Mouse (Mus musculus) neural tube, embryonic 11.5 days (tissue): ENCODE results near the gene Kcnma1. TPM values are rescaled to one million over a fixed set of nuclear protein-coding genes. Genes with fewer than 3 reads are reported as not detected.

Experiments used
- ATAC-seq: fragments of 200-750 bp; cut with Nextera tagmentation; 2 replicates; pipeline ENCODE4 v1.8.0; 2017; ENCODE audit warnings: moderate number of reproducible peaks, mild to moderate bottlenecking, moderate TSS enrichment, moderate library complexity; ENCODE audit not compliant: insufficient read depth, low FRiP score, low TSS enrichment
- DNase-seq: peaks from one replicate; pipeline ENCODE4 v3.0.0-alpha.2; 2015; ENCODE audit warnings: low spot score
- H3K27ac ChIP-seq: fragments of 300-500 bp; sonication (generic); 2 replicates; pipeline ENCODE4 v1.5.1; 2014; ENCODE audit warnings: low read depth, mild to moderate bottlenecking, low read length
- H3K27me3 ChIP-seq: fragments of 300-500 bp; sonication (generic); 2 replicates; pipeline ENCODE4 v1.6.1; 2014; ENCODE audit warnings: mild to moderate bottlenecking, low read length, mixed read lengths; ENCODE audit not compliant: control insufficient read depth, insufficient read depth
- H3K36me3 ChIP-seq: fragments of 300-500 bp; sonication (generic); 2 replicates; pipeline ENCODE4 v1.6.1; 2014; ENCODE audit warnings: mild to moderate bottlenecking, low read length, moderate library complexity, mixed read lengths; ENCODE audit not compliant: control insufficient read depth, insufficient read depth
- H3K4me1 ChIP-seq: fragments of 300-500 bp; sonication (generic); 2 replicates; pipeline ENCODE4 v1.6.1; 2014; ENCODE audit warnings: low read length, mixed read lengths; ENCODE audit not compliant: control insufficient read depth, insufficient read depth
- H3K4me2 ChIP-seq: fragments of 300-500 bp; sonication (generic); 2 replicates; pipeline ENCODE4 v1.6.1; 2014; ENCODE audit warnings: low read depth, mild to moderate bottlenecking, moderate library complexity
- H3K4me3 ChIP-seq: fragments of 300-500 bp; sonication (generic); 2 replicates; pipeline ENCODE4 v1.5.1; 2014; ENCODE audit warnings: low read depth, low read length
- H3K9ac ChIP-seq: fragments of 300-500 bp; sonication (generic); 2 replicates; pipeline ENCODE4 v1.6.1; 2014; ENCODE audit warnings: mild to moderate bottlenecking, low read length
- H3K9me3 ChIP-seq: fragments of 300-500 bp; sonication (generic); 2 replicates; pipeline ENCODE4 v1.6.1; 2016; ENCODE audit warnings: low read length; ENCODE audit not compliant: control insufficient read depth
- WGBS: fragments of 180-500 bp; shearing (Covaris S2); extraction: QIAGEN DNeasy Blood & Tissue Kit; methylation state at CpG from one replicate; pipeline ENCODE4 v1.1.7; 2014; 5-methylcytosine and 5-hydroxymethylcytosine counted together
- polyA plus RNA-seq: library from polyadenylated mRNA; unstranded; fragments of >200 nt; fragmentation: Nextera tagmentation; extraction: Ambion mirVana; gene quantifications from 2 replicates; pipeline ENCODE4 v1.2.1, GENCODE M21; 2014

The Kcnma1 gene
- polyA plus RNA-seq, 1 experiment from 2014 or later = 2.7 TPM

DNA sequence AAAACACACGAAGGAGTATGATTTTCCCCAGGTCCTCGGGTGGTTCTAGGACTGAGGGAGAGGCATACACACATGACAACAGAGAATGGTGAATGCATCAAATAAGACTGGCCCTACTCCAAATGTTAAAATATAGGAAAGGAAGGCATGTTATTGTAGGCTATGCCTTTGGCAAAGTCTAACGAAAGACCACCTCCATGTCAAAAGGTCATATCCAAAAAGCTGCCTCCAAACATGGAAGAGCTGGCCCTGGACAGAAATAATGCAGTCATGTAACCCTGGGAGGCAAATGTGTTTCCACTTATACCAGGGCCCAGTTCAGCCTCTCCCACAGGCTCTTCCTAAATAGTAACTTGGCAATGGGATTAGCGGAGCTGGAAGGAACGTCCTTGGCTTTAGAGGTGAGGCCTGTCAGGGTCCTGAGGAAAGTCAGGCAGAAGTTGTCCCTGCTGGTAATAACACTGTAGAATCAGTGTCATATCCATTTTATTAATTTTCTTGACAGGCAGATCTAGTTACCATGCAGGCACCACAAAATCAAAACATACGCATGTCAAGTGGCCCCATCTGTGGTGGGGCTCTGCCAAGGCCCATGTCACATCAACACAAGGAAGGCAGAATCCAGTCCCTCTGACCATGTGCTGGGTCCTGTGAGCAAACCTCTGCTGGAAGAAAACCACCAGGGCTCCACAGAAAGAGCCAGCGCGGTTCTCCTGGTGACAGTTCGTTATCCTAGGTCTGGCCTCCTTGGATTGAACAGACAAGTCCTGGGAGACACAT is 521.5 kb downstream of the Kcnma1 start:
- Histone ChIP-seq H3K4me3 (no peak overlapping the region), H3K4me2 (no peak overlapping the region), H3K9ac (no peak overlapping the region), H3K27me3 (no peaks in the 10 kb centered on the region), H3K36me3 (no peaks in the 10 kb centered on the region), H3K27ac (no peak overlapping the region), H3K4me1 (no peaks in the 10 kb centered on the region), H3K9me3 (no peaks in the 10 kb centered on the region)
- no peak for ATAC-seq
- no peak for DNase-seq
- 93% methylated on average over 9 of the region's 9 CpGs for WGBS

DNA sequence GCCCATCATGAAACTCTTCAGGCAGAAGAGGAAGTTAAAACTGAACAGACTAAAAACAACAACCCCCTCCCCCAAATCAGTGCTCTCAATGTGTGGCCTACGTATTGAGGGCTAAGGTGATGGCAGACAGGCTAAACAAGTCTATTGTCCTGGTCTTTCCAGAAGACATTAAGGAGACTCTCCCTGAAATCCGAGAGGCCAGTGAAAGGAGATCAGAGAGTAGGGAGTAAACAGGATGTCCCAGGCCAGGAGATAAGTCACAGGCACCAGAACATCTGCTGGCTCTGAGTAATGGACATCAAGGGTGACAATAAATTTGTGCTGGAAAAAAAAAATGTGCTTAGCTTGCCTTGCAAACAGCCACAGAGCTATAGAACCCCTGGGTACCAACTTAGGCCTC is 522.9 kb downstream of the Kcnma1 start:
- Histone ChIP-seq H3K27me3 (no peaks in the 10 kb centered on the region), H3K27ac (no peak overlapping the region), H3K36me3 (no peaks in the 10 kb centered on the region), H3K4me3 (no peak overlapping the region), H3K4me1 (no peaks in the 10 kb centered on the region), H3K9me3 (no peaks in the 10 kb centered on the region), H3K9ac (no peak overlapping the region), H3K4me2 (no peak overlapping the region)
- DNase-seq (no peak), ATAC-seq (no peak)
- WGBS = 36% methylated on average over 2 of the region's 2 CpGs

DNA sequence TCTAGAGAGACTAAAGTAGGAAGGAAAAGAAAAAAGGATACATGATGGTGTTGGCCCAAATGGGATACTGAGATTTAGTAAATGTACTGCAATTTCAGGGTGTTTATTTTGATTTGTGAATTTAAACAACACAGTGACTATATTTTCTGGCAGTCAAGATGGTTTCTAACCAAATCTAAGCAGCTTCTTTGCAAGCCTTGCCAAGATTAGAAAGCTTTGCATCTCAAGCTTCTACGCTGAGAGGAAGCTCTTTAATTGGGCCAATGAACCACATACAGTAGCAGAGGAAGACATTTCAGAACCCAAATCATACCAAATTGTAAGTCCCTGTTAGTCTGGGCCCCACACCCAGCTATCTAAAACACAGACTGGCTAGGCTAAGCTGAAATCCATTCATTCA is 527.6 kb downstream of the Kcnma1 start:
- H3K4me3 ChIP-seq = no peak overlapping the region
- H3K27me3 ChIP-seq = no peaks in the 10 kb centered on the region
- no peak overlapping the region for H3K27ac ChIP-seq
- ATAC-seq (no peak), DNase-seq (no peak)
- no peaks in the 10 kb centered on the region for H3K36me3 ChIP-seq
- H3K9me3 ChIP-seq = no peaks in the 10 kb centered on the region
- WGBS = 94% methylated on average over 1 of the region's 1 CpGs
- H3K4me1 ChIP-seq = no peaks in the 10 kb centered on the region
- H3K9ac ChIP-seq = no peak overlapping the region
- no peak overlapping the region for H3K4me2 ChIP-seq

DNA sequence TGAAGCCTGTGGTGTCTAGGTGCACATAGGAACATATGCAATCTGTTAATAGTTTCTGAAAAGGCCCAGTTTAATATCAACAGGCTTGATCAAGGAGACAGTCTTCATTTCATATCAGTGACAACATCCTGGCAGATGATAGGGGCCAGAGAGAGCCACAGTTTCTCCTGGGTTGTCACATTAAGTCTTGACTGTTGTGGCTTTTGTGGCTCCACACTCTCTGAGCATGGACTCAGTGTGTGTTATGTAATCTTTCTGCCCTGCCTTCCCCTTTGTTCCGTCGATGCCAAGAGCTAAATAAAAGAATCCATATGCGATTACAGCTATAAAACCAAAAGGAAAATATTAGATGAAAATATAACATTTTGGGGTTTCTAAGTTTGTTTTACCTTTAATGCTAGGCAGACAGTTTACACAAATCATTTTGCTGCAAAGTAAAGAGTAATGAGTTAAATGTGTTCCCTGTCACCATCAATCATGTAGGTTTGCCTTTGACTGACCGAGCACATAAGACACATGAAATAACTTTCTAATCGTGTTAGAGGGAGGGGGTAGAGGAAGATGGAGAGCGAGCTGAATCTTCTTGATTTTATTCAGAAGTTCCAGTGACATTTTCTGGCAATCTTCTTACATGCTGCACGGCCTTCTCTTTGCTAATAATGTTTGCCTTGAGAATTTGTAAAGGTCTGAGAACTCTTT is 528.3 kb downstream of the Kcnma1 start:
- no peaks in the 10 kb centered on the region for H3K9me3 ChIP-seq
- H3K4me2 ChIP-seq = no peak overlapping the region
- H3K36me3 ChIP-seq = no peaks in the 10 kb centered on the region
- ATAC-seq (no peak), DNase-seq (no peak)
- 80% methylated on average over 7 of the region's 7 CpGs for WGBS
- no peak overlapping the region for H3K9ac ChIP-seq
- no peak overlapping the region for H3K4me3 ChIP-seq
- H3K27ac ChIP-seq = no peak overlapping the region
- no peaks in the 10 kb centered on the region for H3K27me3 ChIP-seq
- no peaks in the 10 kb centered on the region for H3K4me1 ChIP-seq

DNA sequence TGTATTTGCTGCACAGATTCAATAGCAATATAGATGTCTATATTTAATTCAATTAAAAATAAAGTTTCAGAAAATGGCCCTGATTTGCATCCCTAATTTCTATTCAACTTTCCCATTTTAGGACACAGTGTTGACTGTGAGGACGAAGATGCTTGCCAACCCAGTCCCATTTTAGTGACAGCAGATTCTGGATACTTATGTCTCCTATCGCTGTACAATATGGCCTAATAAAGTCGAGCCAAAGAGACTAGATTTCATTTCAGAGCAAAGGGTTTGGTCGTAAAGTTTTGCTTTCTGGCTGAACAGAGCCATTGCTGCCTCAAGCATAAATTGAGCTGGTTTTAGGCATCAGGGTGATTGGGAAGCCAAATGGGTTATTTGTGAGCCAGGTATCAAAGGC is 539.2 kb downstream of the Kcnma1 start:
- Histone ChIP-seq H3K9me3 (no peaks in the 10 kb centered on the region), H3K36me3 (no peaks in the 10 kb centered on the region), H3K27ac (no peak overlapping the region), H3K4me2 (no peak overlapping the region), H3K27me3 (no peaks in the 10 kb centered on the region), H3K9ac (no peak overlapping the region), H3K4me1 (no peaks in the 10 kb centered on the region), H3K4me3 (no peak overlapping the region)
- no peak for ATAC-seq
- WGBS = 88% methylated on average over 4 of the region's 4 CpGs
- no peak for DNase-seq

DNA sequence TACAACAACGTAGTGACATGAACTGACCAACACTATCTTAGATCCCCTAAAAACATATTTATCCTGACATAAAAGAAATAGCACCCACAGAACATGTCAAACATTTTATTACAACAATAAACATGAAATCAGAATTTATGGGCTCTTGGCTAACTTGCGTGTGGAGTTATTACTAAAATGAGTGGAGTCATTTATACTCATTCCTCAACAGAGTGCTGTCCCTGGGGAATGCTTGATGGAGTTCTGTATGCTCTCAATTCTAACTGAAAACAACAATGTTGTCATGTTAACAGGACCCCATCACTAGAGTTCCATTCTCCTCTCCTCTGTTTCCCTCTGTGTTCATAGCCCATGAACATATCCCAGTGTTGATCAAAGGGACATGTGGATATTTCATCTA is 544.2 kb downstream of the Kcnma1 start:
- H3K27ac ChIP-seq = no peak overlapping the region
- H3K4me3 ChIP-seq = no peak overlapping the region
- no peak for ATAC-seq
- no peak for DNase-seq
- H3K9me3 ChIP-seq = no peaks in the 10 kb centered on the region
- H3K36me3 ChIP-seq = no peaks in the 10 kb centered on the region
- no peaks in the 10 kb centered on the region for H3K27me3 ChIP-seq
- no peak overlapping the region for H3K4me2 ChIP-seq
- H3K4me1 ChIP-seq = no peaks in the 10 kb centered on the region
- 86% methylated on average over 2 of the region's 2 CpGs for WGBS
- no peak overlapping the region for H3K9ac ChIP-seq

DNA sequence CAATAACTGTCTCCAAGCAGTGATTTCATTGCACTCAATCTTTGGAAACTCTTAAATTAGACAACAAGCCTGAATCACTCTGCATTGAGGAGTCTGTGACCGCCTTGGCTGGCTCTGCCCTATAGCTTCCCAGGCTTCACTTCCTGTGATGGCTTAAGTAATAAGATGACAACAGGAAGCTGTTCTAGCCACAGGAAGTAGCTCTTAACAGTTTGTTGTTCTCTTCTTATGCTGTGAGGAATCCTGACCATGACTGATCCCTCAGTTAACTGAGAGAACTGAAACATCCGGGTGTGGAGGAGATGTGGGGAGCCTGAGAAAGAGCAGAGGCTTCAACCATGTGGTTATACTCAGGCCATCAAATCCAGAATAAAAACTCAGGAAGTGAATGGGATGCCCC is 549.2 kb downstream of the Kcnma1 start:
- Histone ChIP-seq H3K9me3 (no peaks in the 10 kb centered on the region), H3K4me1 (no peaks in the 10 kb centered on the region), H3K4me2 (no peak overlapping the region), H3K27me3 (no peaks in the 10 kb centered on the region), H3K9ac (no peak overlapping the region), H3K27ac (no peak overlapping the region), H3K36me3 (no peaks in the 10 kb centered on the region), H3K4me3 (no peak overlapping the region)
- WGBS = 75% methylated on average over 2 of the region's 2 CpGs
- no peak for DNase-seq
- no peak for ATAC-seq

DNA sequence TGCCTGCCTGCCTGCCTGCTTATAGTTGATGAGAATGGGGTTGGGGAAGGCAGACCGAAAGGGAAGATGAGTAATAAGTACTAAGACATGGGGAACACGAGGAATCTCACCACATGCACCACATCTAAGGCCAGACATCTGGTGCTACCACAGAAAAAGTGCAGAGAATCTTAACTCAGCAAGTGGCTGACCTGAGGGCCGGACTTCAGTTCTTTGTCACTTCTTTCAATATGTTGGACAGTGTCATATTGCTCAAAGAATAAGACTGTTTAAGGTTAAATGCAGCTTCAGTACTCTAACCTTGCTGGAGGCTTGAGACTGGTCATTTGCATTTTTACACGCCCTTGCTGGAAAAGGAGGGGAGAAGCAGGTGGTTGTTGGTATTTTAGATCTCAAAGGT is 555.7 kb downstream of the Kcnma1 start:
- no peak overlapping the region for H3K27ac ChIP-seq
- ATAC-seq (no peak), DNase-seq (no peak)
- no peaks in the 10 kb centered on the region for H3K36me3 ChIP-seq
- no peak overlapping the region for H3K4me2 ChIP-seq
- 50% methylated on average over 4 of the region's 4 CpGs for WGBS
- H3K9me3 ChIP-seq = no peaks in the 10 kb centered on the region
- H3K9ac ChIP-seq = no peak overlapping the region
- H3K27me3 ChIP-seq = no peaks in the 10 kb centered on the region
- H3K4me1 ChIP-seq = 0 out of 2 replicates have a peak, but pooled peaks cover 6% of the 10 kb centered on the region
- no peak overlapping the region for H3K4me3 ChIP-seq

DNA sequence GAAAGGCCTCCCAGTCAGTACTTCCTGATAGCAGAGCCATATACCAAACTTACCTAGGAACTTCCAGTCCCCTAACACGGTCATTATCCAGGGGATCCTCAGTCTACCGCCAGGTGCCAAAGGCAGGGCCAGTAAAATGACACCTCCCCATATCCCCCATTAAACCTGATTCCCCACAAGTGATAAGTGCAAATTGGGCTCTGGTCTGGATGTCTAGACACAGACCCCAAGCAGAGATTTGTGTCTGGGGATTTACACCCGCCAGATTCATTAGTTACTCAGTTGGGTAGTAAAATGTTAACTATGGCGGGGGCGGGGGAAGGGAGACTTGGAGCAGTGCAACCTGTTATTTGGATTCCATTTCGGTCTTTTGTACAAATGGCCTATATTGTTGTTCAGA is 562.6 kb downstream of the Kcnma1 start:
- WGBS = 57% methylated on average over 6 of the region's 6 CpGs
- no peak overlapping the region for H3K27ac ChIP-seq
- H3K27me3 ChIP-seq = no peaks in the 10 kb centered on the region
- DNase-seq (no peak), ATAC-seq (no peak)
- no peak overlapping the region for H3K4me2 ChIP-seq
- H3K4me1 ChIP-seq = 0 out of 2 replicates have a peak, but pooled peaks cover 3% of the 10 kb centered on the region
- no peaks in the 10 kb centered on the region for H3K9me3 ChIP-seq
- H3K36me3 ChIP-seq = no peaks in the 10 kb centered on the region
- H3K4me3 ChIP-seq = no peak overlapping the region
- no peak overlapping the region for H3K9ac ChIP-seq
